Mouse (Mus musculus) thymus, adult 2 months (tissue): ENCODE data around the gene Mgat2. TPM values are rescaled to one million over a fixed set of nuclear protein-coding genes. Genes with fewer than 3 reads are reported as not detected.
A peak's percentile ranks its signal among the peaks of the same experiment; 100 is the strongest.
"Not testable (repeated sequence)": the region's sequence is repeated elsewhere in the genome, so short reads cannot be mapped to it uniquely, and the experiment has no call there.

Source experiments
- DNase-seq: peaks from one replicate; pipeline ENCODE4 v3.0.0; 2021
- H3K27ac ChIP-seq: fragments of 200-500 bp; 2 replicates; pipeline ENCODE4 v1.5.1; 2012; ENCODE audit warnings: low read length, control low read depth; ENCODE audit not compliant: control insufficient read depth, insufficient read depth
- H3K27me3 ChIP-seq: fragments of 200-500 bp; 2 replicates; pipeline ENCODE4 v1.6.1; 2012; ENCODE audit warnings: mild to moderate bottlenecking, low read length, moderate library complexity, mixed read lengths; ENCODE audit not compliant: control insufficient read depth, insufficient read depth
- H3K36me3 ChIP-seq: fragments of 200-500 bp; 2 replicates; pipeline ENCODE4 v1.6.1; 2012; ENCODE audit warnings: mild to moderate bottlenecking, low read length, moderate library complexity; ENCODE audit not compliant: control insufficient read depth, insufficient read depth
- H3K4me1 ChIP-seq: fragments of 200-500 bp; replicated peaks from 2 replicates; pipeline ENCODE4 v1.6.1; 2012; ENCODE audit warnings: low read length; ENCODE audit not compliant: control insufficient read depth, insufficient read depth
- H3K4me3 ChIP-seq: fragments of 200-500 bp; 2 replicates; pipeline ENCODE4 v1.5.1; 2012; ENCODE audit warnings: mild to moderate bottlenecking, low read length, control low read depth, moderate library complexity; ENCODE audit not compliant: control insufficient read depth, insufficient read depth
- CTCF ChIP-seq: fragments of 200-500 bp; IDR thresholded peaks from 2 replicates; pipeline ENCODE4 v1.5.1; 2012; ENCODE audit warnings: mild to moderate bottlenecking, control low read depth, low read length, moderate library complexity, borderline replicate concordance; ENCODE audit not compliant: control insufficient read depth, poor library complexity, insufficient read depth; ENCODE audit errors: extremely low read depth
- POLR2A ChIP-seq: fragments of 200-500 bp; IDR thresholded peaks from 2 replicates; pipeline ENCODE4 v1.6.1; 2012; ENCODE audit warnings: mild to moderate bottlenecking, low read length, control low read depth, moderate library complexity; ENCODE audit not compliant: control insufficient read depth, poor library complexity, insufficient read depth; ENCODE audit errors: extremely low read depth
- WGBS: fragments of 180-500 bp; shearing (Covaris S2); methylation state at CpG from one replicate; pipeline ENCODE4 v1.1.7; 2018; 5-methylcytosine and 5-hydroxymethylcytosine counted together
- polyA plus RNA-seq: library from polyadenylated mRNA; depleted of rRNA; stranded (reverse); fragments of >200 nt; gene quantifications from 2 replicates; pipeline ENCODE4 v1.2.3, GENCODE M21; 2012

The Mgat2 gene
- polyA plus RNA-seq, 1 experiment = 21.8 TPM

DNA sequence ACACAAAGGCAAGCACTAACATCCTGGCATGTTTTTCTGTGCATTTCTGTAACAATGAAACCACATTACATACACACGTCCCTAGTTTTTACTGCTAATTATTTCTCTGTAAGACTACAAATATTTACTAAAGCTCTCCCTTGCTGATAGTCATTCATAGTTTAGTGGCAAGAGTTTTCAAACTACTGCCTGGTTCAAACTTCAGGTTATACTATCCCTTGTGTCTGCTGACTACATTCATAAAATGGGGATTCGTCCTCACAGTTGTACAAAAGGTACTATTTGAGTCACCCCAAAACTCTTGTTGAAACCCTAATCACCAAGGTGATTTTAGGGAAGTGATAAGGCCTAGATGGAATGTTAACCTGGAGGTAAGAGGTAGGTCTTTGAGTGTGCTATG lies 28.0 kb upstream of the Mgat2 start:
- peaks cover 2% of the 10 kb centered on the region; the same call in 1 of the 2 replicates for H3K4me1 ChIP-seq
- no peak overlapping the region for H3K4me3 ChIP-seq
- 88% methylated on average over 2 of the region's 2 CpGs for WGBS
- DNase-seq = no peak
- TF ChIP-seq POLR2A (no peak), CTCF (no peak)
- no peak overlapping the region for H3K27ac ChIP-seq
- peaks cover 15% of the 10 kb centered on the region for H3K36me3 ChIP-seq
- H3K27me3 ChIP-seq = no peaks in the 10 kb centered on the region

- Histone ChIP-seq H3K4me1 (peaks cover 2% of the 10 kb centered on the region; the same call in 1 of the 2 replicates), H3K27ac (no peak overlapping the region), H3K27me3 (no peaks in the 10 kb centered on the region), H3K36me3 (peaks cover 15% of the 10 kb centered on the region), H3K4me3 (no peak overlapping the region)
- no peak for DNase-seq
- TF ChIP-seq CTCF = no peak
- 96% methylated on average over 4 of the region's 4 CpGs for WGBS
Measured at GRCm38 (mm10) chr12:69156436-69156835, 27.5 kb upstream of the Mgat2 start.

GRCm38 (mm10) chr12:69157107-69157506 lies 26.9 kb upstream of the Mgat2 start:
- 99% methylated on average over 2 of the region's 2 CpGs for whole genome bisulfite sequencing
- DNase-seq = no peak
- TF ChIP-seq CTCF = no peak
- TF ChIP-seq POLR2A = no peak
- no peak overlapping the region for H3K4me3 ChIP-seq
- H3K4me1 ChIP-seq = peaks cover 2% of the 10 kb centered on the region; the same call in 1 of the 2 replicates
- no peak overlapping the region for H3K27ac ChIP-seq
- peaks cover 15% of the 10 kb centered on the region for H3K36me3 ChIP-seq
- H3K27me3 ChIP-seq = no peaks in the 10 kb centered on the region

- WGBS = under 1% methylated on average over 19 of the region's 19 CpGs
- DNase-seq = no peak
- TF ChIP-seq CTCF (peak; percentile 10; the same call in 1 of the 2 replicates), POLR2A (no peak)
Measured at GRCm38 (mm10) chr12:69158366-69158764, 25.6 kb upstream of the Mgat2 start.

DNA sequence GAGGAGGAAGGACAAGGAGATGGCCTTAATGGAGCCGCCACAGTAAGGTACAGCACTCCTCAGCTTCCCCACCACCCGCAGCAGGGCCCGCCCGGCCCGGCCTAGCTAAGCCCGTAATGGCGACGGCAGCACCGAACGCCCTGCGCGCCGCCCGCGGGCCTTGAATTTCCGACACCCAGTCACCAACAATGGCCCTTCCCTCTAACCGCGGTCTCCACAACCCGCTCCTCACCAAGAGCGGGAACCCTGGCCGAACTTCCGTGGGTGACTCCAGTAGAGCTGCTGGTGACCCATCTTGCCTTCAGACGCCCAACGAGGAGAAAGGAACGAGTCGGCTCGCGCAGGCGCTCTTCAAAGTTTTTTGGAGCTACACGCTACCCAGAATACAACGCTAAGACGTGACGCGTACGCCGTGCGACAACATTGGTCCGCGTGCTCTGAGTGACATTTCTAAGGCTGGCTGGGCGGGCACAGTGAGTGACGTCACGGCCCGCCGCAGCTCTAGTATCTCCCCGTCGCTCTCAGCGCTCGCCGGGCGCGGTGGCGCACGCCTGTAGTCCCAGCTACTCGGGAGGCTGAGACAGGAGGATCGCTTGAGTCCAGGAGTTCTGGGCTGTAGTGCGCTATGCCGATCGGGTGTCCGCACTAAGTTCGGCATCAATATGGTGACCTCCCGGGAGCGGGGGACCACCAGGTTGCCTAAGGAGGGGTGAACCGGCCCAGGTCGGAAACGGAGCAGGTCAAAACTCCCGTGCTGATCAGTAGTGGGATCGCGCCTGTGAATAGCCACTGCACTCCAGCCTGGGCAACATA lies 25.0 kb upstream of the Mgat2 start, which contains the start of gene Rps29:
Gene Rps29 (minus strand): TSS at position 422 of the 813 bp plus-strand sequence.
- H3K4me3 ChIP-seq = peak within 1 kb of the TSS; percentile 93
- not testable (repeated sequence) for H3K4me1 ChIP-seq, H3K27me3 ChIP-seq
- DNase-seq = peak; percentile 93
- peak within 1 kb of the TSS; percentile 69 for H3K27ac ChIP-seq
- under 1% methylated on average over 61 of the region's 68 CpGs for WGBS
- peak; percentile 83 for TF ChIP-seq POLR2A
- H3K36me3 ChIP-seq = peaks cover 15% of the 10 kb centered on the region

More at GRCm38 (mm10) chr12:69158366-69158764, 25.6 kb upstream of the Mgat2 start:
- peak overlapping the region; percentile 69 for H3K27ac ChIP-seq
- peaks cover 2% of the 10 kb centered on the region; the same call in 1 of the 2 replicates for H3K4me1 ChIP-seq
- H3K36me3 ChIP-seq = peaks cover 15% of the 10 kb centered on the region
- peak overlapping the region; percentile 93 for H3K4me3 ChIP-seq
- H3K27me3 ChIP-seq = no peaks in the 10 kb centered on the region

GRCm38 (mm10) chr12:69159578-69159940 lies 24.4 kb upstream of the Mgat2 start:
- no peaks in the 10 kb centered on the region for H3K27me3 ChIP-seq
- peaks cover 2% of the 10 kb centered on the region; the same call in 1 of the 2 replicates for H3K4me1 ChIP-seq
- no peak for TF ChIP-seq CTCF
- no peak for TF ChIP-seq POLR2A
- 3% methylated on average over 9 of the region's 9 CpGs for WGBS
- no peak overlapping the region for H3K4me3 ChIP-seq
- peaks cover 15% of the 10 kb centered on the region for H3K36me3 ChIP-seq
- no peak for DNase-seq
- H3K27ac ChIP-seq = no peak overlapping the region

GRCm38 (mm10) chr12:69160677-69161076 lies 23.3 kb upstream of the Mgat2 start:
- H3K27ac ChIP-seq, H3K4me3 ChIP-seq, DNase-seq, H3K4me1 ChIP-seq, H3K27me3 ChIP-seq: not testable (repeated sequence)
- WGBS = 98% methylated on average over 2 of the region's 2 CpGs
- H3K36me3 ChIP-seq = peaks cover 15% of the 10 kb centered on the region

- not testable (repeated sequence) for DNase-seq, H3K4me3 ChIP-seq, H3K27me3 ChIP-seq
Measured at GRCm38 (mm10) chr12:69163586-69163985, 20.4 kb upstream of the Mgat2 start.

More at GRCm38 (mm10) chr12:69163586-69163985, 20.4 kb upstream of the Mgat2 start:
- not testable (repeated sequence) for H3K4me1 ChIP-seq, H3K36me3 ChIP-seq, H3K27ac ChIP-seq
- 63% methylated on average over 4 of the region's 4 CpGs for WGBS
